Mouse (Mus musculus) brain, embryonic 14.5 days (tissue): Measurements from ENCODE around the gene Tctex1d2.

Experiments used
- CTCF ChIP-seq: fragments of 200-500 bp; IDR thresholded peaks from 2 replicates; pipeline ENCODE4 v1.5.1; 2012; ENCODE audit warnings: inconsistent platforms, mild to moderate bottlenecking, moderate library complexity, borderline replicate concordance; ENCODE audit not compliant: insufficient read depth, insufficient read length; ENCODE audit errors: extremely low read depth
- POLR2A ChIP-seq: fragments of 200-500 bp; IDR thresholded peaks from 2 replicates; pipeline ENCODE4 v1.6.1; 2012; ENCODE audit warnings: mild to moderate bottlenecking, inconsistent platforms, borderline replicate concordance; ENCODE audit not compliant: poor library complexity, insufficient read depth, insufficient read length, severe bottlenecking; ENCODE audit errors: extremely low read depth

GRCm38 (mm10) chr16:32400267-32400666, 19.2 kb upstream of the Tctex1d2 start, which contains the start of gene Tm4sf19:
- TF ChIP-seq CTCF (no peak), POLR2A (no peak)
